Mouse (Mus musculus) mouse embryonic stem cell (cell line): ENCODE measurements around the gene Dgke.
"Not testable (repeated sequence)": the region's sequence is repeated elsewhere in the genome, so short reads cannot be mapped to it uniquely, and the experiment has no call there.

ENCODE experiments used
- in situ Hi-C, 2 experiments: fragments of 300-500 bp; cut with MboI; formaldehyde crosslinking; loops; 1 replicate in 1 of 2; 3 replicates in 1 of 2; pipeline ENCODE4 v1.14.3; 2019 to 2020; ENCODE audit warnings: low sequenced_read_pairs in 2 of 2, low pct_unique_long_range_greater_than_20kb in 1 of 2, mixed read lengths in 1 of 2; ENCODE audit not compliant: unreplicated experiment in 1 of 2

Gene Dgke

GRCm38 (mm10) chr11:89055931-89056690, 10.5 kb downstream of the Dgke start:
- in situ Hi-C loops, result no loop called here

DNA sequence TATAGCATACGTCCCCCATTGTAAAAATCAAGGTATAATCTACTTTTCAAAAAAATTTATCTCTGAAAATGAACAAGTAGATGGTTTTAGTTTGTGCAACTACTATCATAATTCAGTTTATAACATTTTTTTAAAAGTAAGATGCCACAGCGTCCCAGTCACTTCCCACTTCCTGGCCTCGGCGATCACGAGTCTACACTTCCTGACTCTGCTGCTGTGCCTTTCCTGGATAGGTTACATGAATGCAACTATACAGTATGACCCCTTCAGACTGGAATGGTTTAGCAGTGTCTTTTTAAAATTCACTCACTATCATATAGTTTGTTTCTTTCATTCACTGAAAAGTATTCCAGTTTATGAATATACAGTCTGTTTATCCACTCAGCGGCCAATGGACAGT, 14.9 kb downstream of the Dgke start:
- in situ Hi-C loops, result no loop called here

GRCm38 (mm10) chr11:89046021-89046420, 20.6 kb downstream of the Dgke start:
- in situ Hi-C loops, result no loop called here

DNA sequence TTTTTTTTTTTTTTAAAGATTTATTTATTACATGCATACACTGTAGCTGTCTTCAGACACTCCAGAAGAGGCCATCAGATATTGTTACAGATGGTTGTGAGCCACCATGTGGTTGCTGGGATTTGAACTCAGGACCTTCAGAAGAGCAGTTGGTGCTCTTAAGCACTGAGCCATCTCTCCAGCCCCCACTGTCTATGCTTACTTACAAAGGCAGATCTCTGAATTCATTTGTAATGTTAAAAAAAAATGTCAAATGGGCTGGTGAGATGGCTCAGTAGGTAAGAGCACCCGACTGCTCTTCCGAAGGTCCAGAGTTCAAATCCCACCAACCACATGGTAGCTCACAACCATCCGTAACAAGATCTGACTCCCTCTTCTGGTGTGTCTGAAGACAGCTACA, 21.1 kb downstream of the Dgke start:
- in situ Hi-C loops, result not testable (repeated sequence)

DNA sequence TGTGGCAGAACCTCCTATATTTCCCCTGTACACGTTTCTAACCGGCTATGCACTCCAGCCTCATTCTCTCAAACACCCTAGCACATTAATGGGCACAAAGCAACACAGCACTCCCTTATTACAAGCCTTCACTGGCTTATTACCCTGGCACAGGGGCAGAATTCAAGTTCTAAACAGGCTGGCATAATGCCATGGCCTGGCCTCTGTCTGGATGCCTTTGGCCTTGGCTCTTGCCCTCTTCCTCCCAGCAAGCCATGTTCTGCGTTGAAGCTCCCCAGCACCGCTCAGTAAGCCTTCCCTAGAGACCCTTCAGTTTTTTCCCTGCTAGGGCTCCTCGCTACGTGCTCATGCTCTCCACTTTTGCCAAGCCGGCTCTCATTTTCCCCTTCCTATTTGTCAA, 23.6 kb downstream of the Dgke start:
- in situ Hi-C loops, result no loop called here

- in situ Hi-C loops, result not testable (repeated sequence)
Observed at GRCm38 (mm10) chr11:89041073-89041472, 25.6 kb downstream of the Dgke start.

DNA sequence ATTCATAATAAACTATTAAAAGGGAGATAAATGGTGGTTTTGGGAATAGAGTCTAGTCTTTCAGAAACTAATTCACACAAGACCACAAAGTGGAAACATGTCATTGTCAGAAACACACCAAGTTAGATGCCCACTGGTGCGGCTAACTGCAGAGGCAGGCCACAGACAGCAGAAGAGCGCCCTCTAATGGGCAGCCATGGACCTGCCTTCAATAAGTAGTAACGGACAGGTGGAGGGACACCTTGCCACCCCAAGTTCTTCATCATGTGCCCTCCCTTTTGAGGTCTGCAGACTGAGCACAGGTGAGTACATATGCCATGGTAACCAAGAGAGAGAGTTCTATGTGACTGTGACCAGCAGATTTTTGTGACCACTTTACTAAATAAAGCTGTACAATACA, 27.3 kb downstream of the Dgke start:
- in situ Hi-C loops, result no loop called here

GRCm38 (mm10) chr11:89038496-89038895, 28.2 kb downstream of the Dgke start:
- in situ Hi-C loops, result no loop called here

GRCm38 (mm10) chr11:89035552-89035951, 31.1 kb downstream of the Dgke start:
- in situ Hi-C loops, result no loop called here

GRCm38 (mm10) chr11:89034592-89034991, 32.1 kb downstream of the Dgke start:
- in situ Hi-C loops, result no loop called here

DNA sequence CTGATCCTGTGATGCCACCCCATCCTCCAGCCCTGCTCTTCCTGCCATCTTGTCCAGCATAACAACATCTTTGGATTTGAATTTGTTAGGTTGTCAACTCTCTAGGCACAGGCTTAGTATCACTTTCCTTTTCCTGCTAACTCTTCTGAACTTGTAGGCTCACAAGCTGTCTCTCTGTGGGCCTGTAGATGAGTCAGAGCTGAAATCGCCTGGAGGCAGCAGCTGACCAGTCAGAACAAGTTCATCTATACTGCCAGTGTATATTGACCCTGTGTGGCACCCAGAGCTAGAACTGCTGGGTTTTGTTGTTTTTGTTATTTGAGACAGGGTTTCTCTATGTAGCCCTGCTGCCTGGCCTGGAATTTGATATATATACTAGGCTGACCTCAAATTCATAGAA, 35.5 kb downstream of the Dgke start:
- in situ Hi-C loops, result no loop called here

GRCm38 (mm10) chr11:89030552-89030951, 36.1 kb downstream of the Dgke start:
- in situ Hi-C loops, result no loop called here

GRCm38 (mm10) chr11:89028871-89029405, 37.7 kb downstream of the Dgke start:
- in situ Hi-C loops, result no loop called here

DNA sequence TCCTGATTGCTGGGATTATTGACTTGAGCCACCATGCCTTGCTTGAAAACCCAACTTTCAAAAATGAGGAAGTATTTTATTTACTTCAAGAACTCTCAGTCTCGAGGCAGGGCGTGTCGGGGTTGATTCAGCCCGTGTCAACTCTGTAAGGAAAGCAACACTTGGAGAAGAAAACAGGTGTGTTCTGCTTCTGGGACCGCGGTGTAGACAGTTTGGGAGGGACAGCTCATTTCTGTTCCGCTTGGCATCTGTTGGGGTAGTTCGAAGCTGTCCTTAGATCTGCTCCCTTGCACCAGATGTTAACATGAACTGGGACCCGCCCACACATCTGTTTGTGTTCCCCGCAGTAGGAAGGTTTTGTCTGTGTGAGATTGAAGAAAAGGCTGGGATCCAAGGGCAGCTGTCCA, 38.7 kb downstream of the Dgke start:
- in situ Hi-C loops, result no loop called here

- in situ Hi-C loops, result no loop called here
Observed at GRCm38 (mm10) chr11:89026117-89026516, 40.5 kb downstream of the Dgke start.

GRCm38 (mm10) chr11:89025603-89026002, 41.0 kb downstream of the Dgke start:
- in situ Hi-C loops, result no loop called here

- in situ Hi-C loops, result no loop called here
Observed at GRCm38 (mm10) chr11:89024181-89024881, 42.3 kb downstream of the Dgke start.

GRCm38 (mm10) chr11:89023477-89023876, 43.2 kb downstream of the Dgke start:
- in situ Hi-C loops, result no loop called here

DNA sequence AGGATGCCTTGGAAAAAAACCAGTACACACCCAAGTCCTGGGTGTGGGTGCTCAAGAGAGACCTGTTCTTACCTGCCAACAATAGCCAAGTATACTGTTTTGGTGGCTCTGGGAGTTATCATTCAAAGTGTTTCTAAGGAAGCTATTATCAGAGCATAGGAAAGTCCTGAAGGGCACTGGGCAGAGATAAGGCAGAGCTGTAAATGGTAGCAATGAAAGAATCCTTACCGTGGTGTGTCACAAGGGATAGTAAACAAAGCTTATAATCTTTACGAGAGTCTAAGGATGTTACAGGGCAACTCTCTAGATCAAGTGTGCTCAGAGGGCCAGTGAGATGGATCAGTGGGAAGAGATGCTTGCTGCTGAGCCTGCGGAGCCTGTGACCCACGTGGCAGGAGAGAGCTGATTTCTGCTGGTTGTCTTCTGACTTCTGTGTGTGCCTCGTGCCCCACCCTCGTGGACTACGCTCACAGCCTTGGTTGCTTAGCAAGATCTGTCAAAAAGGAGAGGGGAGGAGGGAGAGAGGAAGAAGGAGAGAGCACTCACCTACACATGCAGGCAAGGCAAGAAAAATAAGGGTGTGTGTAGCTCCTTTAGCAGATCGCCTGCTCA, 44.4 kb downstream of the Dgke start:
- in situ Hi-C loops, result no loop called here
